Mouse (Mus musculus) olfactory bulb, adult 2 months (tissue): ENCODE results near the gene Irx4.

ENCODE experiments used
- CTCF ChIP-seq: fragments of 200-500 bp; IDR thresholded peaks from 2 replicates; pipeline ENCODE4 v1.5.1; 2012; ENCODE audit warnings: low read depth, mild to moderate bottlenecking, low read length, moderate library complexity; ENCODE audit not compliant: insufficient read depth
- POLR2A ChIP-seq: fragments of 200-500 bp; IDR thresholded peaks from 2 replicates; pipeline ENCODE4 v1.6.1; 2012; ENCODE audit warnings: mild to moderate bottlenecking, low read depth, low read length, moderate library complexity; ENCODE audit not compliant: insufficient read depth

GRCm38 (mm10) chr13:73306430-73306829 lies 46.2 kb downstream of the Irx4 start:
- no peak for TF ChIP-seq CTCF
- no peak for TF ChIP-seq POLR2A
